Comparison of ENCODE assay signal across 8 mouse cellular contexts in genomic region chr2:168842261-168842740, GRCm38 (mm10).
DNase-seq lines count a peak whose midpoint lies in the region; ATAC-seq lines count a peak whose summit lies in the region.

No protein-coding gene starts in this region.

- peaks cover 64% of the 10 kb centered on the region for H3K4me1 ChIP-seq in forebrain, embryonic 10.5 days
- H3K4me1 ChIP-seq in forebrain, embryonic 16.5 days (replicated peaks; ENCODE audit: control insufficient read depth, insufficient read depth, low read length), result peaks cover 14% of the 10 kb centered on the region

- peak; percentile 54 for DNase-seq in forebrain, embryonic 10.5 days (ENCODE audit: extremely low spot score, low spot score)
- peak; percentile 26 for DNase-seq in 3T3-L1 (ENCODE audit: low read depth, low spot score)
- DNase-seq in forelimb bud, embryonic 11.5 days (ENCODE audit: low read depth, low spot score), result peak; percentile 54
- DNase-seq in adrenal gland, postnatal 4 days (ENCODE audit: low spot score in 2 of 2), result no peak
- no peak for DNase-seq in ovary, postnatal 10 days (ENCODE audit: low spot score)

- peak overlapping the region; percentile 39 for H3K4me3 ChIP-seq in forebrain, embryonic 10.5 days
- no peak overlapping the region for H3K4me3 ChIP-seq in forebrain, embryonic 16.5 days (replicated peaks; ENCODE audit: low read length)

- H3K27me3 ChIP-seq in forebrain, embryonic 10.5 days (ENCODE audit: poor library complexity, severe bottlenecking), result peaks cover 64% of the 10 kb centered on the region
- peaks cover 24% of the 10 kb centered on the region for H3K27me3 ChIP-seq in forebrain, embryonic 16.5 days (replicated peaks; ENCODE audit: control insufficient read depth, insufficient read depth, low read length)

- ATAC-seq in forebrain, embryonic 16.5 days, result no peak
- 0 out of 2 replicates have a peak, but pooled peaks have one; percentile 33 for ATAC-seq in megakaryocyte-erythroid progenitor cell, adult 5-6 weeks (replicated peaks; ENCODE audit: low FRiP score, low TSS enrichment, poor library complexity, severe bottlenecking)
- no peak for ATAC-seq in cerebellum, adult (ENCODE audit: insufficient number of reproducible peaks, low FRiP score, low TSS enrichment)

- H3K36me3 ChIP-seq in forebrain, embryonic 10.5 days (replicated peaks), result no peaks in the 10 kb centered on the region
- no peaks in the 10 kb centered on the region for H3K36me3 ChIP-seq in forebrain, embryonic 16.5 days (ENCODE audit: control insufficient read depth, insufficient read depth)

- 3% methylated on average over 15 of the region's 15 CpGs for WGBS in forebrain, embryonic 10.5 days
- WGBS in forebrain, embryonic 16.5 days, result 4% methylated on average over 15 of the region's 15 CpGs

- H3K27ac ChIP-seq in forebrain, embryonic 10.5 days, result peak overlapping the region; percentile 40; the same call in 1 of the 2 replicates
- no peak overlapping the region for H3K27ac ChIP-seq in forebrain, embryonic 16.5 days (ENCODE audit: low read length)

- H3K4me2 ChIP-seq in forebrain, embryonic 16.5 days (ENCODE audit: low read length), result no peak overlapping the region

- H3K9me3 ChIP-seq in forebrain, embryonic 10.5 days, result no peaks in the 10 kb centered on the region
- no peaks in the 10 kb centered on the region for H3K9me3 ChIP-seq in forebrain, embryonic 16.5 days (ENCODE audit: control insufficient read depth, low read length)

- H3K9ac ChIP-seq in forebrain, embryonic 16.5 days (replicated peaks; ENCODE audit: low read depth, low read length), result no peak overlapping the region

Comparison
In these comparisons a context has a peak if more than half of its experiments do, and no peak if none do; other contexts are left out.
1. DNase-seq: peak in forebrain, embryonic 10.5 days (single experiment), 3T3-L1 (single experiment) and forelimb bud, embryonic 11.5 days (single experiment); none in adrenal gland, postnatal 4 days (0 of 2) and ovary, postnatal 10 days (single experiment).